Mouse (Mus musculus): ENCODE results near the gene Mycbp. TPM values are rescaled to one million over a fixed set of nuclear protein-coding genes. Genes with fewer than 3 reads are reported as not detected.

Mycbp gene
- polyA plus RNA-seq, 1 experiment from 2014 or later = 106 TPM

- H3K27me3 ChIP-seq (replicated peaks; ENCODE audit: control insufficient read depth, insufficient read depth, low read length) = no peaks in the 10 kb centered on the region; the same call in 1 of the 2 replicates
- DNase-seq (ENCODE audit: low spot score) = no peak
- H3K27ac ChIP-seq (ENCODE audit: low read depth, low read length) = no peak overlapping the region
- no peak overlapping the region for H3K4me3 ChIP-seq (ENCODE audit: low read depth, low read length)
- H3K4me1 ChIP-seq (replicated peaks; ENCODE audit: control insufficient read depth, insufficient read depth, low read length) = no peaks in the 10 kb centered on the region
- no peaks in the 10 kb centered on the region for H3K9me3 ChIP-seq (ENCODE audit: control insufficient read depth, low read length)
- H3K4me2 ChIP-seq = no peak overlapping the region
- H3K36me3 ChIP-seq (ENCODE audit: control insufficient read depth, insufficient read depth, low read length) = no peaks in the 10 kb centered on the region
- H3K9ac ChIP-seq (ENCODE audit: low read depth, low read length) = no peak overlapping the region
- no peak for ATAC-seq (replicated peaks; ENCODE audit: low FRiP score)
- 69% methylated on average over 10 of the region's 10 CpGs for WGBS
Observed at GRCm38 (mm10) chr4:123949649-123950048, 45.0 kb downstream of the Mycbp start.

GRCm38 (mm10) chr4:123952059-123952458, 47.4 kb downstream of the Mycbp start:
- no peak for ATAC-seq (replicated peaks; ENCODE audit: low FRiP score)
- H3K4me2 ChIP-seq = no peak overlapping the region
- WGBS = 58% methylated on average over 7 of the region's 8 CpGs
- H3K9ac ChIP-seq (ENCODE audit: low read depth, low read length) = no peak overlapping the region
- H3K27me3 ChIP-seq (replicated peaks; ENCODE audit: control insufficient read depth, insufficient read depth, low read length) = peaks cover 10% of the 10 kb centered on the region
- no peak overlapping the region for H3K4me3 ChIP-seq (ENCODE audit: low read depth, low read length)
- no peaks in the 10 kb centered on the region for H3K9me3 ChIP-seq (ENCODE audit: control insufficient read depth, low read length)
- no peaks in the 10 kb centered on the region for H3K36me3 ChIP-seq (ENCODE audit: control insufficient read depth, insufficient read depth, low read length)
- H3K4me1 ChIP-seq (replicated peaks; ENCODE audit: control insufficient read depth, insufficient read depth, low read length) = no peaks in the 10 kb centered on the region; the same call in 1 of the 2 replicates
- H3K27ac ChIP-seq (ENCODE audit: low read depth, low read length) = no peak overlapping the region
- no peak for DNase-seq (ENCODE audit: low spot score)

GRCm38 (mm10) chr4:123956703-123957491, 52.3 kb downstream of the Mycbp start:
- no peaks in the 10 kb centered on the region for H3K9me3 ChIP-seq (ENCODE audit: control insufficient read depth, low read length)
- no peaks in the 10 kb centered on the region; the same call in 1 of the 2 replicates for H3K4me1 ChIP-seq (replicated peaks; ENCODE audit: control insufficient read depth, insufficient read depth, low read length)
- peaks cover 18% of the 10 kb centered on the region for H3K27me3 ChIP-seq (replicated peaks; ENCODE audit: control insufficient read depth, insufficient read depth, low read length)
- H3K4me2 ChIP-seq = peak overlapping the region; percentile 54
- H3K4me3 ChIP-seq (ENCODE audit: low read depth, low read length) = no peak overlapping the region
- H3K36me3 ChIP-seq (ENCODE audit: control insufficient read depth, insufficient read depth, low read length) = no peaks in the 10 kb centered on the region
- ATAC-seq (replicated peaks; ENCODE audit: low FRiP score) = peak; percentile 61
- no peak overlapping the region for H3K9ac ChIP-seq (ENCODE audit: low read depth, low read length)
- 8% methylated on average over 31 of the region's 31 CpGs for WGBS
- no peak overlapping the region for H3K27ac ChIP-seq (ENCODE audit: low read depth, low read length)
- DNase-seq (ENCODE audit: low spot score) = peak; percentile 79

GRCm38 (mm10) chr4:123957492-123957808, 52.8 kb downstream of the Mycbp start:
- no peaks in the 10 kb centered on the region for H3K36me3 ChIP-seq (ENCODE audit: control insufficient read depth, insufficient read depth, low read length)
- no peak for DNase-seq (ENCODE audit: low spot score)
- peaks cover 18% of the 10 kb centered on the region for H3K27me3 ChIP-seq (replicated peaks; ENCODE audit: control insufficient read depth, insufficient read depth, low read length)
- 54% methylated on average over 4 of the region's 4 CpGs for WGBS
- no peak overlapping the region for H3K27ac ChIP-seq (ENCODE audit: low read depth, low read length)
- no peak overlapping the region for H3K4me3 ChIP-seq (ENCODE audit: low read depth, low read length)
- no peak overlapping the region for H3K9ac ChIP-seq (ENCODE audit: low read depth, low read length)
- no peaks in the 10 kb centered on the region for H3K9me3 ChIP-seq (ENCODE audit: control insufficient read depth, low read length)
- peak; percentile 20; the same call in 1 of the 2 replicates for ATAC-seq (replicated peaks; ENCODE audit: low FRiP score)
- H3K4me1 ChIP-seq (replicated peaks; ENCODE audit: control insufficient read depth, insufficient read depth, low read length) = no peaks in the 10 kb centered on the region; the same call in 1 of the 2 replicates
- no peak overlapping the region for H3K4me2 ChIP-seq

- Histone ChIP-seq H3K4me1 (replicated peaks; ENCODE audit: control insufficient read depth, insufficient read depth, low read length) (no peaks in the 10 kb centered on the region; the same call in 1 of the 2 replicates), H3K9ac (ENCODE audit: low read depth, low read length) (no peak overlapping the region), H3K4me2 (no peak overlapping the region), H3K27me3 (replicated peaks; ENCODE audit: control insufficient read depth, insufficient read depth, low read length) (peaks cover 18% of the 10 kb centered on the region), H3K4me3 (ENCODE audit: low read depth, low read length) (no peak overlapping the region), H3K27ac (ENCODE audit: low read depth, low read length) (no peak overlapping the region), H3K9me3 (ENCODE audit: control insufficient read depth, low read length) (no peaks in the 10 kb centered on the region), H3K36me3 (ENCODE audit: control insufficient read depth, insufficient read depth, low read length) (no peaks in the 10 kb centered on the region)
- DNase-seq (ENCODE audit: low spot score) = no peak
- 66% methylated on average over 4 of the region's 4 CpGs for WGBS
- no peak for ATAC-seq (replicated peaks; ENCODE audit: low FRiP score)
Observed at GRCm38 (mm10) chr4:123957891-123958290, 53.3 kb downstream of the Mycbp start.

GRCm38 (mm10) chr4:123960955-123961354, 56.3 kb downstream of the Mycbp start:
- Histone ChIP-seq H3K4me3 (ENCODE audit: low read depth, low read length) (no peak overlapping the region), H3K4me1 (replicated peaks; ENCODE audit: control insufficient read depth, insufficient read depth, low read length) (no peaks in the 10 kb centered on the region; the same call in 1 of the 2 replicates), H3K4me2 (no peak overlapping the region), H3K9me3 (ENCODE audit: control insufficient read depth, low read length) (no peaks in the 10 kb centered on the region), H3K9ac (ENCODE audit: low read depth, low read length) (no peak overlapping the region), H3K27ac (ENCODE audit: low read depth, low read length) (no peak overlapping the region), H3K36me3 (ENCODE audit: control insufficient read depth, insufficient read depth, low read length) (no peaks in the 10 kb centered on the region), H3K27me3 (replicated peaks; ENCODE audit: control insufficient read depth, insufficient read depth, low read length) (peaks cover 18% of the 10 kb centered on the region)
- WGBS = 62% methylated on average over 4 of the region's 4 CpGs
- ATAC-seq (replicated peaks; ENCODE audit: low FRiP score) (no peak), DNase-seq (ENCODE audit: low spot score) (no peak)

Other genes with a start within 250 kb of the Mycbp start
- gene Macf1, start 220.5 kb upstream of the Mycbp start, polyA plus RNA-seq (2014; fragmentation: Nextera tagmentation; extraction: Ambion mirVana) = 35.3 and 36.5 TPM in 2 replicates
- gene Ndufs5, start 186.6 kb upstream of the Mycbp start, polyA plus RNA-seq (2014; fragmentation: Nextera tagmentation; extraction: Ambion mirVana) = 312 and 323 TPM in 2 replicates
- 39.8 and 49.1 TPM in 2 replicates for gene Akirin1, start 154.5 kb upstream of the Mycbp start, polyA plus RNA-seq (2014; fragmentation: Nextera tagmentation; extraction: Ambion mirVana)
- 0.18 TPM in 1 of 2 replicates, not detected in the other for gene Rhbdl2, start 117.0 kb upstream of the Mycbp start, polyA plus RNA-seq (2014; fragmentation: Nextera tagmentation; extraction: Ambion mirVana)
- gene 4933427I04Rik, start 45.2 kb upstream of the Mycbp start, polyA plus RNA-seq (2014; fragmentation: Nextera tagmentation; extraction: Ambion mirVana) = 0.07 TPM in 1 of 2 replicates, not detected in the other
- 37.8 and 39.9 TPM in 2 replicates for gene Rragc, start 12.6 kb downstream of the Mycbp start, polyA plus RNA-seq (2014; fragmentation: Nextera tagmentation; extraction: Ambion mirVana)
- not detected in 2 replicates for gene 4930535I16Rik, start 13.2 kb downstream of the Mycbp start, polyA plus RNA-seq (2014; fragmentation: Nextera tagmentation; extraction: Ambion mirVana)

Data from liver, embryonic 11.5 days (tissue).